Mouse (Mus musculus): ENCODE data around the gene Slc25a44.

GRCm38 (mm10) chr3:88456313-88456712, 31.4 kb upstream of the Slc25a44 start:
- TF ChIP-seq CTCF (IDR thresholded peaks at IDR 0.05; ENCODE audit: borderline replicate concordance, insufficient read depth, low read depth, low read length) (no peak), POLR2A (IDR thresholded peaks at IDR 0.05; ENCODE audit: borderline replicate concordance, insufficient read depth, low read length) (no peak)

All from cerebellum, adult 2 months (tissue).